Mouse (Mus musculus): ENCODE measurements around the gene Zfpm1. TPM values are rescaled to one million over a fixed set of nuclear protein-coding genes. Genes with fewer than 3 reads are reported as not detected.
"Not testable (repeated sequence)": the region's sequence is repeated elsewhere in the genome, so short reads cannot be mapped to it uniquely, and the experiment has no call there.

Zfpm1 gene
- total RNA-seq, 2 experiments from 2014 or later, result 36.9 to 39.3 TPM

DNA sequence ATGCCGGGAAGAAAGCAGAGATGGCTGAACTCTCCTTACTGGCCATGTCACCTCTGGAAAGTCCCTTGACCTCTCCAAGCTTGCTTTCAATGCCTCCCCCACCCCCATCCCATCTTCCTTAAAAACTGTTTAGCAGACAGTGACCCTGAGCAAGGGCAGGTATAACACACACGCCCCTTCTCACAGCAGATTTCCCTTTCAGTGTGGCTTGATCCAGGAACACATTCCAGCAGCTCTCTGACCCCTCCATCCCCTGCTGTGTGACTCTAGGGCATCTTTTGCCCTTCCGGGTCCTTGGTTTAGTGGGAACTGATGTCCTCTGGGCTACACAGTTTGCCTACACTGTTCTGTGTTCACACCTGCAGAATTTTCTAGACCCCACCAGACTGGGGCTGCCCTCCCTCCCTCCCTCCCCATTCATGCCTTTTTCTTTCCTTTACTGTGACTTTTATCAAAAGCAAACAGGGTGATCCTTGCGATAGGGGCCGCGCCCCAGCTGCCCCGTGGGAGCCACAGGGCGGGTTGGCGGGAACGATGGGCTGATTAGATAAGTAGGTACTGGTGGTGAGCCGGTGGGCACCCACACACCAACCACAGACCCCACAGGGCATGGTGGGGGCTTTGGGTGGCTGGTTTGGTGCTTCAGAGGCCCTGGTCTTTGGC lies 37.2 kb downstream of the Zfpm1 start:
- intact Hi-C loops (cut with DNase I), result no loop called here

GRCm38 (mm10) chr8:122319708-122320075 lies 37.8 kb downstream of the Zfpm1 start:
- no peak for DNase-seq (ENCODE audit: low spot score in 2 of 2)
- intact Hi-C loops (cut with DNase I), result no loop called here

More for the DNA sequence above, 37.2 kb downstream of the Zfpm1 start:
- DNase-seq (ENCODE audit: low spot score in 2 of 2), result no peak

DNA sequence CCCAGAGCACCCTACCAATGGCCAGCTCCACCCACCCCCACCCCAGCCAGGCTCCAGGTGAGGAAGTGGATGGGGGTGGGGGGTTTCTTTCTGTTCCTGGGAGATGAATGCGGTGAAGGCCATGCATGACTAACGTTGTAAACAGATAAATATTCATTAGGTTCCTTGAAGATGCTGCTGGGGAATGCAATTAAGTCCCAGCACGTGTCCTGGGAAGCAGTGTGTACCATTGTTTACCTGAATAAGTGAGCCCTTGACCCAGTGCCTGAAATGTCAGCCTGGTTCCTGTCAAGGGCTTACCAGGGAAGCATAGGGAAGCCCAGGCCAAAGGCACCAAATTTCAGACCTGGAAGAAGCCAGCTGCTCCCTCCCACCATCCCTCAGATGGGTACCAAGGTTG lies 38.6 kb downstream of the Zfpm1 start:
- no peak for DNase-seq (ENCODE audit: low spot score in 2 of 2)
- intact Hi-C loops (cut with DNase I), result no loop called here

DNA sequence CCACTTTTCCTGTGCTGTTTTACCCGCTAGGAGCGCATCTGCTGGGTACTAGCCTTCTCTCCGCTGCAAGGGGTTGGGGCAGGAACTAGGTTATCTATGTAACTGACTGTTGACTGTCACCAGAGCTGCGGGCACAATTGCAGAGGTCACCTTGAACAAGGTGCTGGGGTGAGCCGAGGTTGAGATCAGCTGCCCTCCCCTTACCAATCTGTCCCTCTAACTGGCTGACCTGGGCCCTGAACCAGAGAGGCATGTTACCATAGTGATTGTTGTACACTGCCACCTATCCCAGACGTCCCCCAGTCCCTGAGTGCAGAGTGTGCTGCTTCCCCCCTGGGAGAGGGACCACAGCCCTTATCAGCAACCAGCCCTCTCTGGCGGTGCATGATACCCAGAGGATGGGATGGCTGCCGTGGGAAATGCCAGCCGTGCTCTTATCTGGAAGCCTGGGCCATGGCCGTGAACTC lies 39.5 kb downstream of the Zfpm1 start:
- intact Hi-C loops (cut with DNase I), result no loop called here
- no peak for DNase-seq (ENCODE audit: low spot score in 2 of 2)

DNA sequence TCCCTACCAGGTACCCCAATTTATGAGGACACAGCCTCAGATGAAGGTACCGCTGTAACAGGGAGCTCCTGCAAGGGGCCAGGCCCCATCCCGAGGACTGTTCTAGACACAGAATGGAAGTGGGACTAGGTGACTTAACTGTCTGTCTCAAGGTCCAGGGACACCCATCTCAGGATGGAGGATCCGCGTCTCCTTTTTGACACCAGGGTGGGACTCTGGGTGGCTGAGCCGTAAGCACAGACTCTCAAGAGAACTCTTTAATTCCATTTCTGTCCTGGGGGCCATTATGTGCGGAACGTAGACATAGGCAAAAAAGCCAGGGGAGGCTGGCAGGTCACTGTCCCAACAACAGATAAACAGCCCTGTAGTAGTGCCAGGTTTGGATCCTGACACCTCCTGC lies 40.2 kb downstream of the Zfpm1 start:
- no peak for DNase-seq (ENCODE audit: low spot score in 2 of 2)

GRCm38 (mm10) chr8:122322792-122323191 lies 40.9 kb downstream of the Zfpm1 start:
- intact Hi-C loops (cut with DNase I), result no loop called here
- DNase-seq (ENCODE audit: low spot score in 2 of 2), result no peak

More for the DNA sequence above, 40.2 kb downstream of the Zfpm1 start:
- intact Hi-C loops (cut with DNase I), result no loop called here

GRCm38 (mm10) chr8:122323951-122324402 lies 42.0 kb downstream of the Zfpm1 start:
- intact Hi-C loops (cut with DNase I); DNase-seq (ENCODE audit: low spot score in 2 of 2): not testable (repeated sequence)

GRCm38 (mm10) chr8:122325196-122325595 lies 43.3 kb downstream of the Zfpm1 start:
- DNase-seq (ENCODE audit: low spot score in 2 of 2), result no peak
- intact Hi-C loops (cut with DNase I), result no loop called here

- intact Hi-C loops (cut with DNase I), result no loop called here
- no peak for DNase-seq (ENCODE audit: low spot score in 2 of 2)
Measured at GRCm38 (mm10) chr8:122326114-122326542, 44.2 kb downstream of the Zfpm1 start.

GRCm38 (mm10) chr8:122329072-122329471 lies 47.1 kb downstream of the Zfpm1 start:
- intact Hi-C loops (cut with DNase I), result no loop called here
- no peak for DNase-seq (ENCODE audit: low spot score in 2 of 2)

DNA sequence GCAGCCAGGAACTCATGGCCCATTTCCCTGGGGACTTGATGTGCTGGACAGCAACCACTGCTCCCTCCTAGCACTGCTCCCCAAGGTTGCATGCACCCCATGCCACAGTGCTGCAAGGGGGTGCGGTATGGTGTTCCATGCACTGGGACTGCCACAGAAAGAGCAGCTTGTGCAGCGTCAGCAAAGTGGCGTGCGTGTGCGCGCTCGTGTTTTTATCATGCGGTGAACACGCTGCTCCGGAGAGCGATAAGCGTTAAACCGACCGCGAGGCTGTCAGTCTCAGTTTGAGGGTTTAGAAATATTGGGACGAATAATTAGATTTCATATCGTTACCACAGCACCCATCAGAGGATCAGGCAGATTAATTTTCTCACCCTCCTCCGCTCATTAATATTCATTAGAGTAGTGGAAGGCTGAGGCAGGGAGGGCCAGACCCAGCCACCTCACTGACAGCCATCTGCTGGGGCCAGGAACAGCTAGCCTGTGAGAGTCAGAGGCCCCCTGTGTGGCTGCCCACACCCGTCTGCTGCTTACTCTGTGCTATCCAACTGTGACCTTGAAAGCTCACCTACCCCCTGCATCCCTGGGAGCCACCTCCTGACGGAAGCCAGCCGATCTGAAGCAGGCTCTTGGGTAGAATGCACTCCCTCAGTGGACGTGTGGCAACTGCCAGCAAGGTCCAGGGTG lies 47.8 kb downstream of the Zfpm1 start:
- intact Hi-C loops (cut with DNase I), result no loop called here
- no peak for DNase-seq (ENCODE audit: low spot score in 2 of 2)

GRCm38 (mm10) chr8:122330446-122331133 lies 48.6 kb downstream of the Zfpm1 start:
- no peak for DNase-seq (ENCODE audit: low spot score in 2 of 2)
- intact Hi-C loops (cut with DNase I), result no loop called here

GRCm38 (mm10) chr8:122331134-122331523 lies 49.2 kb downstream of the Zfpm1 start:
- intact Hi-C loops (cut with DNase I), result no loop called here
- peak in 1 of 2 experiments; percentile 38 for DNase-seq (ENCODE audit: low spot score in 2 of 2)

GRCm38 (mm10) chr8:122332753-122333506 lies 51.0 kb downstream of the Zfpm1 start:
- intact Hi-C loops (cut with DNase I), result loop anchor here (2.0 kb wide), 1 partner anchor 60 kb away; no protein-coding TSS in a partner anchor

GRCm38 (mm10) chr8:122333531-122333930 lies 51.6 kb downstream of the Zfpm1 start:
- intact Hi-C loops (cut with DNase I), result loop anchor here (2.0 kb wide), 1 partner anchor 61 kb away; no protein-coding TSS in a partner anchor
- DNase-seq (ENCODE audit: low spot score in 2 of 2), result no peak

More at GRCm38 (mm10) chr8:122332753-122333506, 51.0 kb downstream of the Zfpm1 start:
- peak; percentile 79 to 80 for DNase-seq (ENCODE audit: low spot score in 2 of 2)

- DNase-seq (ENCODE audit: low spot score in 2 of 2), result no peak
- intact Hi-C loops (cut with DNase I), result loop anchor here (5.0 kb wide), 1 partner anchor 358 kb away; no protein-coding TSS in a partner anchor
Measured at GRCm38 (mm10) chr8:122334791-122335490, 53.0 kb downstream of the Zfpm1 start.

DNA sequence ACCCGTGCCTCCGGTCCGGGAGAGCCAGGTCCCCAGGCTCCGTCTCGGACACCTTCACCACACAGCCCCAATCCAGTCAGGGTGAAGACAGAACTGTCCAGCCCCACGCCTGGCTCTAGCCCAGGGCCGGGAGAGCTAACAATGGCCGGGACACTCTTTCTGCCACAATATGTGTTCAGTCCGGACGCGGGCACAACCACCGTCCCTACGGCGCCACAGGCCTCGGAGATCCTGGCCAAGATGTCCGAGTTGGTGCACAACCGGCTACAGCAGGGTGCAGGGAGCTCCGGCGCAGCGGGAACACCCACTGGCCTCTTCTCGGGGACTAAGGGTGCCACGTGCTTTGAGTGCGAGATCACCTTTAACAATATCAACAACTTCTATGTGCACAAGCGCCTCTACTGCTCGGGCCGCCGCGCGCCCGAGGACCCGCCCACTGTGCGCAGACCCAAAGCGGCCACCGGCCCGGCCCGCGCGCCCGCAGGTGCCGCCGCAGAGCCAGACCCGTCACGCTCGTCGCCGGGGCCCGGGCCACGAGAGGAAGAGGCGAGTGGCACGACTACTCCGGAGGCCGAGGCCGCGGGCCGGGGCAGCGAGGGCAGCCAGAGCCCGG lies 53.8 kb downstream of the Zfpm1 start:
- intact Hi-C loops (cut with DNase I), result loop anchor here (5.0 kb wide), 1 partner anchor 358 kb away; no protein-coding TSS in a partner anchor
- peak in 1 of 2 experiments; percentile 32 for DNase-seq (ENCODE audit: low spot score in 2 of 2)

GRCm38 (mm10) chr8:122336251-122336910 lies 54.4 kb downstream of the Zfpm1 start:
- intact Hi-C loops (cut with DNase I), result loop anchor here (5.0 kb wide), 1 partner anchor 359 kb away; no protein-coding TSS in a partner anchor
- peak; percentile 48 to 58 for DNase-seq (ENCODE audit: low spot score in 2 of 2)
